Comparison of ENCODE assay signal across 16 mouse cellular contexts in genomic region chr7:19752652-19753051, GRCm38 (mm10). TPM values are rescaled to one million over a fixed set of nuclear protein-coding genes. Genes with fewer than 3 reads are reported as not detected.
DNase-seq lines count a peak whose midpoint lies in the region; ATAC-seq lines count a peak whose summit lies in the region.
"Had no signal": no experiment of that assay in that cellular context is flagged by ENCODE, and none has a peak within 500 bp of the region (broad histone marks: within the 10 kb centered on the region; RNA-seq: fewer than 3 reads in every experiment).

No protein-coding gene starts in this region.

- intact Hi-C loops in left cerebral cortex, postnatal 25 days (cut with DNase I): no loop called here

- peaks cover 11% of the 10 kb centered on the region for H3K4me1 ChIP-seq in kidney, embryonic 14.5 days (ENCODE audit: control insufficient read depth, insufficient read depth, low read length)
- H3K4me1 ChIP-seq in midbrain, embryonic 10.5 days: peaks cover 27% of the 10 kb centered on the region

- H3K9me3 ChIP-seq in kidney, embryonic 14.5 days (ENCODE audit: control insufficient read depth, low read length): no peaks in the 10 kb centered on the region
- no peaks in the 10 kb centered on the region for H3K9me3 ChIP-seq in midbrain, embryonic 10.5 days (replicated peaks)
- H3K9me3 ChIP-seq: liver, embryonic 15.5 days; midbrain, embryonic 15.5 days had no signal

- H3K36me3 ChIP-seq in kidney, embryonic 14.5 days (ENCODE audit: control insufficient read depth, insufficient read depth, low read length): peaks cover 4% of the 10 kb centered on the region; the same call in 1 of the 2 replicates
- H3K36me3 ChIP-seq in midbrain, embryonic 10.5 days: no peaks in the 10 kb centered on the region
- H3K36me3 ChIP-seq: liver, embryonic 15.5 days; midbrain, embryonic 15.5 days had no signal

- 75% methylated on average over 8 of the region's 8 CpGs for WGBS in kidney, embryonic 14.5 days
- WGBS in midbrain, embryonic 10.5 days: 68% methylated on average over 8 of the region's 8 CpGs

- no peak for ATAC-seq in kidney, embryonic 14.5 days (ENCODE audit: low FRiP score, low TSS enrichment)
- ATAC-seq: midbrain, embryonic 15.5 days had no signal

- no peak overlapping the region for H3K27ac ChIP-seq in kidney, embryonic 14.5 days (ENCODE audit: low read depth, low read length)
- no peak overlapping the region for H3K27ac ChIP-seq in midbrain, embryonic 10.5 days (replicated peaks)
- H3K27ac ChIP-seq: liver, embryonic 15.5 days; midbrain, embryonic 15.5 days had no signal

- H3K4me2 ChIP-seq in kidney, embryonic 14.5 days (replicated peaks; ENCODE audit: low read depth, low read length): no peak overlapping the region
- H3K4me2 ChIP-seq: liver, embryonic 15.5 days; midbrain, embryonic 15.5 days had no signal

- H3K27me3 ChIP-seq in kidney, embryonic 14.5 days (ENCODE audit: control insufficient read depth, insufficient read depth, low read length): no peaks in the 10 kb centered on the region
- H3K27me3 ChIP-seq in midbrain, embryonic 10.5 days (ENCODE audit: low read depth, poor library complexity, severe bottlenecking): no peaks in the 10 kb centered on the region
- H3K27me3 ChIP-seq: midbrain, embryonic 15.5 days had no signal

- peak; percentile 45 for DNase-seq in embryo, embryonic 10.5 days (ENCODE audit: low spot score)
- DNase-seq in embryo, embryonic 9.5 days (ENCODE audit: extremely low spot score): no peak
- peak; percentile 49 for DNase-seq in kidney, postnatal 10 days
- peak; percentile 65 for DNase-seq in R1 (ENCODE audit: low read depth, low spot score)
- DNase-seq in lung, postnatal 14 days: peak; percentile 35
- DNase-seq in left cerebral cortex, postnatal 25 days (ENCODE audit: low spot score in 2 of 2): no peak
- DNase-seq in midbrain, embryonic 10.5 days (ENCODE audit: low spot score): no peak
- DNase-seq: cerebellum, postnatal 25 days; gastrocnemius, postnatal 36 days; heart, postnatal 36 days; kidney, adult 8-10 months had no signal

- H3K9ac ChIP-seq in kidney, embryonic 14.5 days (ENCODE audit: low read depth, low read length): no peak overlapping the region
- H3K9ac ChIP-seq: liver, embryonic 15.5 days; midbrain, embryonic 15.5 days had no signal

- H3K4me3 ChIP-seq in kidney, embryonic 14.5 days (ENCODE audit: low read length): no peak overlapping the region
- no peak overlapping the region for H3K4me3 ChIP-seq in midbrain, embryonic 10.5 days
- H3K4me3 ChIP-seq: liver, embryonic 15.5 days; midbrain, embryonic 15.5 days had no signal

RNA-seq across cellular contexts. Expression of gene Nectin2, which starts 2.4 kb away (rescaled TPM):
- polyA plus RNA-seq in kidney, embryonic 14.5 days (2014; fragmentation: Nextera tagmentation; extraction: Ambion mirVana): 106 and 139 TPM in 2 replicates
- 1 to 10 TPM; 7.4 to 9.3 TPM for total RNA-seq in left cerebral cortex, postnatal 25 days (2021)
- 76.4 and 88.7 TPM in 2 replicates for polyA plus RNA-seq in midbrain, embryonic 10.5 days (2016; fragmentation: Nextera tagmentation; extraction: Ambion mirVana)

RNA-seq across cellular contexts. Expression of gene Bcam, which starts 18.2 kb away (rescaled TPM):
- polyA plus RNA-seq in kidney, embryonic 14.5 days (2014; fragmentation: Nextera tagmentation; extraction: Ambion mirVana): 177 and 214 TPM in 2 replicates
- total RNA-seq in left cerebral cortex, postnatal 25 days (2021): 10 to 100 TPM; 10.4 to 12.5 TPM
- 25.3 and 32.2 TPM in 2 replicates for polyA plus RNA-seq in midbrain, embryonic 10.5 days (2016; fragmentation: Nextera tagmentation; extraction: Ambion mirVana)
- total RNA-seq: neutrophil, adult 5-6 weeks had no signal

RNA-seq across cellular contexts. Expression of gene Tomm40, which starts 37.4 kb away (rescaled TPM):
- 159 and 177 TPM in 2 replicates for polyA plus RNA-seq in kidney, embryonic 14.5 days (2014; fragmentation: Nextera tagmentation; extraction: Ambion mirVana)
- 100 to 1,000 TPM; 112 to 115 TPM for total RNA-seq in left cerebral cortex, postnatal 25 days (2021)
- polyA plus RNA-seq in midbrain, embryonic 10.5 days (2016; fragmentation: Nextera tagmentation; extraction: Ambion mirVana): 189 and 210 TPM in 2 replicates

RNA-seq across cellular contexts. Expression of gene Cblc, which starts 44.0 kb away (rescaled TPM):
- polyA plus RNA-seq in kidney, embryonic 14.5 days (2014; fragmentation: Nextera tagmentation; extraction: Ambion mirVana): 4.7 and 7.3 TPM in 2 replicates
- total RNA-seq in left cerebral cortex, postnatal 25 days (2021): not detected
- polyA plus RNA-seq in midbrain, embryonic 10.5 days (2016; fragmentation: Nextera tagmentation; extraction: Ambion mirVana): 0.62 and 0.70 TPM in 2 replicates
- total RNA-seq: gastrocnemius, postnatal 36 days; layer of hippocampus, postnatal 25 days had no signal

RNA-seq across cellular contexts. Expression of gene Apoe, which starts 53.7 kb away (rescaled TPM):
- polyA plus RNA-seq in kidney, embryonic 14.5 days (2014; fragmentation: Nextera tagmentation; extraction: Ambion mirVana): 175 and 184 TPM in 2 replicates
- 1,000 to 10,000 TPM; 2,052 to 2,099 TPM for total RNA-seq in left cerebral cortex, postnatal 25 days (2021)
- 166 and 199 TPM in 2 replicates for polyA plus RNA-seq in midbrain, embryonic 10.5 days (2016; fragmentation: Nextera tagmentation; extraction: Ambion mirVana)

Comparison
In these comparisons a context has a peak if more than half of its experiments do, and no peak if none do; other contexts are left out.
1. DNase-seq: peak in embryo, embryonic 10.5 days (single experiment), kidney, postnatal 10 days (single experiment), R1 (single experiment) and lung, postnatal 14 days (single experiment); none in embryo, embryonic 9.5 days (single experiment), left cerebral cortex, postnatal 25 days (0 of 2) and midbrain, embryonic 10.5 days (single experiment).